Mouse (Mus musculus): ENCODE results near the gene Gm5591. TPM values are rescaled to one million over a fixed set of nuclear protein-coding genes. Genes with fewer than 3 reads are reported as not detected.

Gm5591 gene
- polyA plus RNA-seq (2015; fragmentation: Nextera tagmentation; extraction: Ambion mirVana) = not detected in 2 replicates

DNA sequence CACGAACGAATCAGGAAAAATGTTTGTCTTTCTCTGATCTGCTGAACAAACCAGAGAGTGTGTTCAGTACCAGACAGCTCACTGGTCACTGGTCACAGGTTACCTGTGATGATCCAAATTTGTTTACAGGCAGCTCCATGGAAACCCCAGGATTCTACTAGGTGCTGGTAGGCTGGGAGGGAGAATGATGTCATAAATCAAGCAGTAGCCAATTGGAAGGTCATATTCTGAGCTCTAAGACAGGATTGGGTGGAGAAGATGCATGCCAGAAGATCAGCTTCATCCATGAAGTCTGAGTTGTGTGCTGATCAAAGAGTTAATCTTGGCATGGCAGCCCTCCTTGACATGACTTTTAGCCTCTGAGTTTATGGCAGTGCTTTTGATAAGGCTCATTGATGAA is at the start of gene Gm5591:
Gene Gm5591, minus strand, starts transcription at position 101 of the 400 bp plus-strand sequence.

Data from skeletal muscle tissue, postnatal 0 days (tissue).